Mouse (Mus musculus): Measurements from ENCODE around the gene BC034090.
A peak's percentile ranks its signal among the peaks of the same experiment; 100 is the strongest.

Gene BC034090

GRCm38 (mm10) chr1:155216313-155216712 is 27.9 kb downstream of the BC034090 start:
- DNase-seq (ENCODE audit: low spot score): no peak

GRCm38 (mm10) chr1:155215066-155215764 is 29.0 kb downstream of the BC034090 start:
- DNase-seq (ENCODE audit: low spot score): peak; percentile 57

- DNase-seq (ENCODE audit: low spot score): no peak
Measured at GRCm38 (mm10) chr1:155213912-155214311, 30.3 kb downstream of the BC034090 start.

- no peak for DNase-seq (ENCODE audit: low spot score)
Measured at GRCm38 (mm10) chr1:155212936-155213774, 31.1 kb downstream of the BC034090 start.

- no peak for DNase-seq (ENCODE audit: low spot score)
Measured at GRCm38 (mm10) chr1:155212493-155212892, 31.8 kb downstream of the BC034090 start.

GRCm38 (mm10) chr1:155212081-155212480 is 32.2 kb downstream of the BC034090 start:
- DNase-seq (ENCODE audit: low spot score): no peak

- no peak for DNase-seq (ENCODE audit: low spot score)
Measured at GRCm38 (mm10) chr1:155211017-155211416, 33.2 kb downstream of the BC034090 start.

- DNase-seq (ENCODE audit: low spot score): no peak
Measured at GRCm38 (mm10) chr1:155210011-155210763, 34.1 kb downstream of the BC034090 start.

GRCm38 (mm10) chr1:155207859-155208258 is 36.4 kb downstream of the BC034090 start:
- no peak for DNase-seq (ENCODE audit: low spot score)

- DNase-seq (ENCODE audit: low spot score): no peak
Measured at GRCm38 (mm10) chr1:155205822-155206660, 38.2 kb downstream of the BC034090 start.

- no peak for DNase-seq (ENCODE audit: low spot score)
Measured at GRCm38 (mm10) chr1:155205311-155205710, 38.9 kb downstream of the BC034090 start.

GRCm38 (mm10) chr1:155204560-155205162 is 39.6 kb downstream of the BC034090 start:
- no peak for DNase-seq (ENCODE audit: low spot score)

GRCm38 (mm10) chr1:155203954-155204353 is 40.3 kb downstream of the BC034090 start:
- DNase-seq (ENCODE audit: low spot score): no peak

GRCm38 (mm10) chr1:155203101-155203500 is 41.1 kb downstream of the BC034090 start:
- DNase-seq (ENCODE audit: low spot score): no peak

GRCm38 (mm10) chr1:155202472-155202871 is 41.8 kb downstream of the BC034090 start:
- no peak for DNase-seq (ENCODE audit: low spot score)

- DNase-seq (ENCODE audit: low spot score): no peak
Measured at GRCm38 (mm10) chr1:155201914-155202313, 42.3 kb downstream of the BC034090 start.

GRCm38 (mm10) chr1:155201373-155201879 is 42.8 kb downstream of the BC034090 start:
- no peak for DNase-seq (ENCODE audit: low spot score)

GRCm38 (mm10) chr1:155200967-155201366 is 43.3 kb downstream of the BC034090 start:
- DNase-seq (ENCODE audit: low spot score): no peak

GRCm38 (mm10) chr1:155199522-155199921 is 44.7 kb downstream of the BC034090 start:
- no peak for DNase-seq (ENCODE audit: low spot score)

GRCm38 (mm10) chr1:155196691-155197090 is 47.6 kb downstream of the BC034090 start:
- no peak for DNase-seq (ENCODE audit: low spot score)

- DNase-seq (ENCODE audit: low spot score): no peak
Measured at GRCm38 (mm10) chr1:155192805-155193368, 51.4 kb downstream of the BC034090 start.
